Mouse (Mus musculus) forebrain, embryonic 13.5 days (tissue): ENCODE measurements around the gene Gsta2. TPM values are rescaled to one million over a fixed set of nuclear protein-coding genes. Genes with fewer than 3 reads are reported as not detected.
"Not testable (repeated sequence)": the region's sequence is repeated elsewhere in the genome, so short reads cannot be mapped to it uniquely, and the experiment has no call there.

Experiments
- ATAC-seq: fragments of 200-750 bp; cut with Nextera tagmentation; 2 replicates; pipeline ENCODE4 v1.8.0; 2017
- H3K27ac ChIP-seq: fragments of 300-500 bp; sonication (generic); 2 replicates; pipeline ENCODE4 v1.5.1; 2015; ENCODE audit warnings: inconsistent platforms, mild to moderate bottlenecking, moderate library complexity
- H3K27me3 ChIP-seq: fragments of 300-500 bp; sonication (generic); 2 replicates; pipeline ENCODE4 v1.6.1; 2015; ENCODE audit warnings: mild to moderate bottlenecking, inconsistent platforms
- H3K36me3 ChIP-seq: fragments of 300-500 bp; sonication (generic); 2 replicates; pipeline ENCODE4 v1.6.1; 2015; ENCODE audit warnings: mild to moderate bottlenecking, inconsistent platforms; ENCODE audit not compliant: poor library complexity, severe bottlenecking
- H3K4me1 ChIP-seq: fragments of 300-500 bp; sonication (generic); 2 replicates; pipeline ENCODE4 v1.6.1; 2015; ENCODE audit warnings: inconsistent platforms
- H3K4me2 ChIP-seq: fragments of 300-500 bp; sonication (generic); 2 replicates; pipeline ENCODE4 v1.6.1; 2015; ENCODE audit warnings: inconsistent platforms, mild to moderate bottlenecking, moderate library complexity
- H3K4me3 ChIP-seq: fragments of 300-500 bp; sonication (generic); 2 replicates; pipeline ENCODE4 v1.5.1; 2015; ENCODE audit warnings: mild to moderate bottlenecking, inconsistent platforms
- H3K9ac ChIP-seq: fragments of 300-500 bp; sonication (generic); 2 replicates; pipeline ENCODE4 v1.6.1; 2015; ENCODE audit warnings: mild to moderate bottlenecking, inconsistent platforms
- H3K9me3 ChIP-seq: fragments of 300-500 bp; sonication (generic); replicated peaks from 2 replicates; pipeline ENCODE4 v1.6.1; 2016; ENCODE audit warnings: inconsistent platforms
- WGBS: fragments of 180-500 bp; shearing (Covaris S2); methylation state at CpG from one replicate; pipeline ENCODE4 v1.1.7; 2015; 5-methylcytosine and 5-hydroxymethylcytosine counted together
- polyA plus RNA-seq: library from polyadenylated mRNA; unstranded; fragments of >200 nt; fragmentation: Nextera tagmentation; extraction: Ambion mirVana; gene quantifications from 2 replicates; pipeline ENCODE4 v1.2.1, GENCODE M21; 2015

Gene Gsta2
- polyA plus RNA-seq, 1 experiment from 2014 or later: not detected

- H3K36me3 ChIP-seq, H3K9me3 ChIP-seq, H3K27ac ChIP-seq, H3K4me2 ChIP-seq, H3K27me3 ChIP-seq, ATAC-seq, H3K9ac ChIP-seq, H3K4me3 ChIP-seq, H3K4me1 ChIP-seq: not testable (repeated sequence)
- 94% methylated on average over 4 of the region's 4 CpGs for WGBS
Measured at GRCm38 (mm10) chr9:78342494-78342893, 13.1 kb downstream of the Gsta2 start.

- H3K9ac ChIP-seq, H3K36me3 ChIP-seq, H3K4me2 ChIP-seq, H3K4me3 ChIP-seq, ATAC-seq, H3K4me1 ChIP-seq, H3K9me3 ChIP-seq, H3K27ac ChIP-seq, H3K27me3 ChIP-seq: not testable (repeated sequence)
- 10% methylated on average over 8 of the region's 8 CpGs for WGBS
Measured at GRCm38 (mm10) chr9:78340324-78340723, 15.3 kb downstream of the Gsta2 start.

- not testable (repeated sequence) for H3K4me3 ChIP-seq, H3K27me3 ChIP-seq, H3K9me3 ChIP-seq, H3K4me2 ChIP-seq, H3K27ac ChIP-seq, H3K36me3 ChIP-seq, H3K9ac ChIP-seq, H3K4me1 ChIP-seq
- ATAC-seq: peak; percentile 24; the same call in 1 of the 2 replicates
Measured at GRCm38 (mm10) chr9:78337050-78337449, 18.5 kb downstream of the Gsta2 start.

- H3K36me3 ChIP-seq, H3K9me3 ChIP-seq, H3K4me2 ChIP-seq, H3K27ac ChIP-seq, H3K4me1 ChIP-seq, H3K4me3 ChIP-seq, H3K27me3 ChIP-seq, ATAC-seq, H3K9ac ChIP-seq: not testable (repeated sequence)
- 79% methylated on average over 1 of the region's 1 CpGs for WGBS
Measured at GRCm38 (mm10) chr9:78327289-78327688, 28.3 kb downstream of the Gsta2 start, which contains the start of gene Omt2b. Omt2b (plus strand) TSS chr9:78327589.

GRCm38 (mm10) chr9:78319499-78319898, 36.1 kb downstream of the Gsta2 start:
- no peaks in the 10 kb centered on the region for H3K9me3 ChIP-seq
- H3K4me3 ChIP-seq: no peak overlapping the region
- H3K27ac ChIP-seq: no peak overlapping the region
- no peaks in the 10 kb centered on the region for H3K36me3 ChIP-seq
- no peak overlapping the region for H3K4me2 ChIP-seq
- H3K9ac ChIP-seq: no peak overlapping the region
- WGBS: 38% methylated on average over 1 of the region's 1 CpGs
- no peaks in the 10 kb centered on the region for H3K27me3 ChIP-seq
- no peak for ATAC-seq
- H3K4me1 ChIP-seq: no peaks in the 10 kb centered on the region

GRCm38 (mm10) chr9:78314696-78315095, 40.9 kb downstream of the Gsta2 start, which contains the start of gene Omt2a:
Omt2a (minus strand) TSS chr9:78314796.
- no peak within 1 kb of the TSS for H3K9ac ChIP-seq
- H3K36me3 ChIP-seq: no peaks in the 10 kb centered on the region
- H3K4me3 ChIP-seq: no peak within 1 kb of the TSS
- no peaks in the 10 kb centered on the region for H3K4me1 ChIP-seq
- H3K27me3 ChIP-seq: no peaks in the 10 kb centered on the region
- H3K4me2 ChIP-seq: no peak within 1 kb of the TSS
- no peak within 1 kb of the TSS for H3K27ac ChIP-seq
- 68% methylated on average over 2 of the region's 2 CpGs for WGBS
- no peaks in the 10 kb centered on the region for H3K9me3 ChIP-seq
- ATAC-seq: no peak

- not testable (repeated sequence) for H3K9ac ChIP-seq, H3K4me2 ChIP-seq, ATAC-seq, H3K4me3 ChIP-seq, H3K27ac ChIP-seq, H3K4me1 ChIP-seq, H3K9me3 ChIP-seq, H3K36me3 ChIP-seq, H3K27me3 ChIP-seq
- WGBS: 85% methylated on average over 3 of the region's 3 CpGs
Measured at GRCm38 (mm10) chr9:78308122-78308521, 47.5 kb downstream of the Gsta2 start.

- ATAC-seq, H3K4me3 ChIP-seq, H3K9me3 ChIP-seq, H3K4me2 ChIP-seq, H3K27me3 ChIP-seq, H3K27ac ChIP-seq, H3K4me1 ChIP-seq, H3K9ac ChIP-seq, H3K36me3 ChIP-seq: not testable (repeated sequence)
- 78% methylated on average over 1 of the region's 1 CpGs for WGBS
Measured at GRCm38 (mm10) chr9:78299143-78299542, 56.4 kb downstream of the Gsta2 start.

GRCm38 (mm10) chr9:78298232-78298631, 57.4 kb downstream of the Gsta2 start:
- Histone ChIP-seq H3K4me2 (no peak overlapping the region), H3K9me3 (no peaks in the 10 kb centered on the region), H3K4me3 (no peak overlapping the region), H3K36me3 (no peaks in the 10 kb centered on the region), H3K27ac (no peak overlapping the region), H3K4me1 (no peaks in the 10 kb centered on the region), H3K27me3 (no peaks in the 10 kb centered on the region), H3K9ac (no peak overlapping the region)
- 91% methylated on average over 1 of the region's 1 CpGs for WGBS
- no peak for ATAC-seq

- ATAC-seq: peak; percentile 48; the same call in 1 of the 2 replicates
Measured at GRCm38 (mm10) chr9:78296089-78296488, 59.5 kb downstream of the Gsta2 start.

GRCm38 (mm10) chr9:78294781-78295180, 60.8 kb downstream of the Gsta2 start:
- H3K27me3 ChIP-seq, ATAC-seq, H3K27ac ChIP-seq, H3K9me3 ChIP-seq, H3K4me1 ChIP-seq, H3K36me3 ChIP-seq, H3K4me3 ChIP-seq, H3K4me2 ChIP-seq, H3K9ac ChIP-seq: not testable (repeated sequence)
- 76% methylated on average over 7 of the region's 7 CpGs for WGBS

More at GRCm38 (mm10) chr9:78296089-78296488, 59.5 kb downstream of the Gsta2 start:
- H3K27ac ChIP-seq, H3K4me3 ChIP-seq, H3K36me3 ChIP-seq, H3K4me1 ChIP-seq, H3K9me3 ChIP-seq, H3K9ac ChIP-seq, H3K4me2 ChIP-seq, H3K27me3 ChIP-seq: not testable (repeated sequence)
- 13% methylated on average over 6 of the region's 6 CpGs for WGBS

GRCm38 (mm10) chr9:78293683-78294082, 61.9 kb downstream of the Gsta2 start:
- H3K27ac ChIP-seq, H3K9ac ChIP-seq, H3K36me3 ChIP-seq, H3K27me3 ChIP-seq, ATAC-seq, H3K9me3 ChIP-seq, H3K4me3 ChIP-seq, H3K4me1 ChIP-seq, H3K4me2 ChIP-seq: not testable (repeated sequence)
- 63% methylated on average over 1 of the region's 1 CpGs for WGBS

- not testable (repeated sequence) for H3K4me2 ChIP-seq, H3K27ac ChIP-seq, H3K4me1 ChIP-seq, H3K9me3 ChIP-seq, H3K36me3 ChIP-seq, H3K4me3 ChIP-seq, H3K27me3 ChIP-seq, H3K9ac ChIP-seq, ATAC-seq
- 92% methylated on average over 8 of the region's 8 CpGs for WGBS
Measured at GRCm38 (mm10) chr9:78292462-78292861, 63.1 kb downstream of the Gsta2 start.
